Mouse (Mus musculus) hindbrain, embryonic 15.5 days (tissue): ENCODE measurements at regions not wholly inside any gene's neighbourhood (a gene's known extent, or its start where the extent isn't known, plus 50 kb on each side); places are given as distances from the start of the nearest gene placed in this dataset.
A peak's percentile ranks its signal among the peaks of the same experiment; 100 is the strongest.

Experiments
- ATAC-seq: fragments of 200-750 bp; cut with Nextera tagmentation; 2 replicates; pipeline ENCODE4 v1.8.0; 2017; ENCODE audit warnings: low read depth, moderate number of reproducible peaks, moderate TSS enrichment; ENCODE audit not compliant: low FRiP score
- H3K27ac ChIP-seq: fragments of 300-500 bp; sonication (generic); replicated peaks from 2 replicates; pipeline ENCODE4 v1.5.1; 2015; ENCODE audit warnings: mild to moderate bottlenecking, inconsistent platforms
- H3K27me3 ChIP-seq: fragments of 300-500 bp; sonication (generic); 2 replicates; pipeline ENCODE4 v1.6.1; 2015; ENCODE audit warnings: control low read depth, inconsistent platforms
- H3K36me3 ChIP-seq: fragments of 300-500 bp; sonication (generic); 2 replicates; pipeline ENCODE4 v1.6.1; 2015; ENCODE audit warnings: control low read depth, inconsistent platforms
- H3K4me1 ChIP-seq: fragments of 300-500 bp; sonication (generic); replicated peaks from 2 replicates; pipeline ENCODE4 v1.6.1; 2015; ENCODE audit warnings: control low read depth, inconsistent platforms
- H3K4me2 ChIP-seq: fragments of 300-500 bp; sonication (generic); 2 replicates; pipeline ENCODE4 v1.6.1; 2015; ENCODE audit warnings: moderate library complexity, mild to moderate bottlenecking, inconsistent platforms
- H3K4me3 ChIP-seq: fragments of 300-500 bp; sonication (generic); 2 replicates; pipeline ENCODE4 v1.5.1; 2015; ENCODE audit warnings: mild to moderate bottlenecking, inconsistent platforms
- H3K9ac ChIP-seq: fragments of 300-500 bp; sonication (generic); 2 replicates; pipeline ENCODE4 v1.6.1; 2015; ENCODE audit warnings: inconsistent platforms
- H3K9me3 ChIP-seq: fragments of 300-500 bp; sonication (generic); 2 replicates; pipeline ENCODE4 v1.6.1; 2016; ENCODE audit warnings: control low read depth, inconsistent platforms
- WGBS: fragments of 180-500 bp; shearing (Covaris S2); methylation state at CpG from one replicate; pipeline ENCODE4 v1.1.7; 2015; 5-methylcytosine and 5-hydroxymethylcytosine counted together

GRCm38 (mm10) chr13:71184500-71184899, 342.9 kb upstream of the Adamts16 start:
- no peaks in the 10 kb centered on the region for H3K27me3 ChIP-seq
- ATAC-seq: no peak
- no peak overlapping the region for H3K4me3 ChIP-seq
- H3K9ac ChIP-seq: no peak overlapping the region
- no peaks in the 10 kb centered on the region for H3K4me1 ChIP-seq
- H3K4me2 ChIP-seq: no peak overlapping the region
- H3K9me3 ChIP-seq: no peaks in the 10 kb centered on the region
- H3K27ac ChIP-seq: no peak overlapping the region
- WGBS: 77% methylated on average over 4 of the region's 4 CpGs
- no peaks in the 10 kb centered on the region for H3K36me3 ChIP-seq

GRCm38 (mm10) chr13:71179083-71179482, 337.5 kb upstream of the Adamts16 start:
- Histone ChIP-seq H3K4me2 (no peak overlapping the region), H3K36me3 (no peaks in the 10 kb centered on the region), H3K9me3 (no peaks in the 10 kb centered on the region), H3K27ac (no peak overlapping the region), H3K9ac (no peak overlapping the region), H3K4me3 (no peak overlapping the region), H3K27me3 (no peaks in the 10 kb centered on the region), H3K4me1 (no peaks in the 10 kb centered on the region)
- ATAC-seq: no peak

GRCm38 (mm10) chr13:71174335-71174734, 332.7 kb upstream of the Adamts16 start:
- no peak overlapping the region for H3K9ac ChIP-seq
- no peaks in the 10 kb centered on the region for H3K9me3 ChIP-seq
- no peak overlapping the region for H3K4me3 ChIP-seq
- no peaks in the 10 kb centered on the region for H3K4me1 ChIP-seq
- H3K27me3 ChIP-seq: no peaks in the 10 kb centered on the region
- no peak overlapping the region for H3K27ac ChIP-seq
- H3K4me2 ChIP-seq: no peak overlapping the region
- H3K36me3 ChIP-seq: no peaks in the 10 kb centered on the region
- ATAC-seq: no peak

- H3K9me3 ChIP-seq: no peaks in the 10 kb centered on the region
- peaks cover 6% of the 10 kb centered on the region for H3K4me1 ChIP-seq
- no peak overlapping the region for H3K9ac ChIP-seq
- ATAC-seq: no peak
- 29% methylated on average over 3 of the region's 3 CpGs for WGBS
- no peak overlapping the region for H3K4me3 ChIP-seq
- H3K27me3 ChIP-seq: 0 out of 2 replicates have a peak, but pooled peaks cover 8% of the 10 kb centered on the region
- H3K27ac ChIP-seq: no peak overlapping the region
- H3K4me2 ChIP-seq: no peak overlapping the region
- H3K36me3 ChIP-seq: no peaks in the 10 kb centered on the region
Measured at GRCm38 (mm10) chr13:71166226-71166625, 324.6 kb upstream of the Adamts16 start.

GRCm38 (mm10) chr13:71165096-71165920, 323.7 kb upstream of the Adamts16 start:
- H3K4me3 ChIP-seq: no peak overlapping the region
- no peaks in the 10 kb centered on the region for H3K36me3 ChIP-seq
- peak; percentile 63; the same call in 1 of the 2 replicates for ATAC-seq
- H3K27ac ChIP-seq: no peak overlapping the region
- H3K9ac ChIP-seq: no peak overlapping the region
- no peaks in the 10 kb centered on the region for H3K9me3 ChIP-seq
- H3K4me2 ChIP-seq: peak overlapping the region; percentile 23
- H3K4me1 ChIP-seq: peaks cover 6% of the 10 kb centered on the region
- H3K27me3 ChIP-seq: 0 out of 2 replicates have a peak, but pooled peaks cover 9% of the 10 kb centered on the region
- WGBS: 31% methylated on average over 20 of the region's 20 CpGs

- Histone ChIP-seq H3K27ac (no peak overlapping the region), H3K4me1 (peaks cover 6% of the 10 kb centered on the region), H3K9me3 (no peaks in the 10 kb centered on the region), H3K4me2 (no peak overlapping the region), H3K36me3 (no peaks in the 10 kb centered on the region), H3K27me3 (0 out of 2 replicates have a peak, but pooled peaks cover 9% of the 10 kb centered on the region), H3K4me3 (no peak overlapping the region), H3K9ac (no peak overlapping the region)
- ATAC-seq: no peak
- 94% methylated on average over 2 of the region's 2 CpGs for WGBS
Measured at GRCm38 (mm10) chr13:71164012-71164411, 322.4 kb upstream of the Adamts16 start.

- WGBS: 62% methylated on average over 2 of the region's 2 CpGs
- no peak overlapping the region for H3K4me2 ChIP-seq
- H3K27ac ChIP-seq: no peak overlapping the region
- H3K36me3 ChIP-seq: no peaks in the 10 kb centered on the region
- ATAC-seq: no peak
- 0 out of 2 replicates have a peak, but pooled peaks cover 9% of the 10 kb centered on the region for H3K27me3 ChIP-seq
- no peaks in the 10 kb centered on the region for H3K9me3 ChIP-seq
- H3K4me3 ChIP-seq: no peak overlapping the region
- H3K9ac ChIP-seq: no peak overlapping the region
- H3K4me1 ChIP-seq: peaks cover 17% of the 10 kb centered on the region
Measured at GRCm38 (mm10) chr13:71162952-71163351, 321.3 kb upstream of the Adamts16 start.

- Histone ChIP-seq H3K36me3 (no peaks in the 10 kb centered on the region), H3K27me3 (peaks cover 17% of the 10 kb centered on the region), H3K9me3 (no peaks in the 10 kb centered on the region), H3K9ac (peak overlapping the region; percentile 25; the same call in 1 of the 2 replicates), H3K4me1 (peaks cover 20% of the 10 kb centered on the region), H3K27ac (0 out of 2 replicates have a peak overlapping the region, but pooled peaks have one; percentile 42), H3K4me3 (peak overlapping the region; percentile 18), H3K4me2 (peak overlapping the region; percentile 57)
- peak; percentile 85 for ATAC-seq
- 11% methylated on average over 13 of the region's 13 CpGs for WGBS
Measured at GRCm38 (mm10) chr13:71158300-71158860, 316.8 kb upstream of the Adamts16 start.

- Histone ChIP-seq H3K4me2 (peak overlapping the region; percentile 57), H3K9ac (peak overlapping the region; percentile 25; the same call in 1 of the 2 replicates), H3K4me3 (peak overlapping the region; percentile 18; the same call in 1 of the 2 replicates), H3K36me3 (no peaks in the 10 kb centered on the region), H3K27ac (peak overlapping the region; percentile 42; the same call in 1 of the 2 replicates), H3K4me1 (peaks cover 20% of the 10 kb centered on the region), H3K9me3 (no peaks in the 10 kb centered on the region), H3K27me3 (peaks cover 14% of the 10 kb centered on the region)
- WGBS: 18% methylated on average over 14 of the region's 14 CpGs
- ATAC-seq: no peak
Measured at GRCm38 (mm10) chr13:71157656-71158299, 316.2 kb upstream of the Adamts16 start.

- Histone ChIP-seq H3K9ac (no peak overlapping the region), H3K27ac (no peak overlapping the region), H3K27me3 (no peaks in the 10 kb centered on the region; the same call in 1 of the 2 replicates), H3K4me3 (no peak overlapping the region), H3K36me3 (no peaks in the 10 kb centered on the region), H3K4me1 (0 out of 2 replicates have a peak, but pooled peaks cover 9% of the 10 kb centered on the region), H3K9me3 (no peaks in the 10 kb centered on the region), H3K4me2 (no peak overlapping the region)
- WGBS: 43% methylated on average over 1 of the region's 1 CpGs
- ATAC-seq: no peak
Measured at GRCm38 (mm10) chr13:71150092-71150491, 308.5 kb upstream of the Adamts16 start.

GRCm38 (mm10) chr13:71149303-71149696, 307.7 kb upstream of the Adamts16 start:
- WGBS: 25% methylated on average over 5 of the region's 5 CpGs
- Histone ChIP-seq H3K4me1 (0 out of 2 replicates have a peak, but pooled peaks cover 9% of the 10 kb centered on the region), H3K36me3 (no peaks in the 10 kb centered on the region), H3K27ac (no peak overlapping the region), H3K9ac (no peak overlapping the region), H3K27me3 (no peaks in the 10 kb centered on the region; the same call in 1 of the 2 replicates), H3K4me3 (no peak overlapping the region), H3K9me3 (no peaks in the 10 kb centered on the region), H3K4me2 (no peak overlapping the region)
- no peak; the same call in 1 of the 2 replicates for ATAC-seq
